Mouse (Mus musculus): Measurements from ENCODE around the gene Myadml2.

DNA sequence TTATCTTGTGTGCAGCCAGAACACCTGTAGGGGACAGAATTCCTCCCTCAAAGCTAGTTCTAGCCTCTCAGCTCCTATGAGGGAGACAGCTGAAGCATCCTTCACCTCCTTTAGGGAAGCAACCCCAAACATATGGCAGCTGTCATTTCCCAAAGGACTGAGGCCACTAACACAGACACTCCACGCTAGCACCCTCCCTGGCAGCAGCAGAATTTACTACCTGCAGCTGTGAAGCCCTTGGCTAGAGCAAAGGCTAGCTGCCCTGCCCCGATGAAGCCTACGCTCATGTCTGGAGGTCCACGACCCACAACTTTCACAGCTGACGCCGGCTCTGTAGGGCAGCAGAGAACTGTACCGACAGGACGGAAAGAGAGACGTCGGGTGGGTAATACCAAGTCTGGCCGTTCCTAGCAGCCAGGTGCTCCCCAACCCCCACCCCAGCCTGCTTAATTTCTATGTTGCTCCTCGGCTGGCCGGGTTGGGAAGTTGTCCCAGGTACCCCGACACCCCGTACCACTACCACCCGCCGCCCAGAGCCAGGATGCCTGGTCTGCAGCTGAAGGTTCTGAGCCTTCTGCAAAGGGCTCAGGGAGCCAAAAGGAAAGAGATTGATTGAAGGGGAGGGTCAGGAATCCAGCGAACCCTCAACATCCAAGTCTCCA, 4.9 kb downstream of the Myadml2 start:
- no peak for TF ChIP-seq CTCF (IDR thresholded peaks at IDR 0.05; ENCODE audit: extremely low read depth, insufficient read length, insufficient replicate concordance, low read depth, low read length)
- no peak for TF ChIP-seq POLR2A (IDR thresholded peaks at IDR 0.05; ENCODE audit: low read depth, low read length)
